Mouse (Mus musculus) MEL (cell line): ENCODE results near the gene Cbl. TPM values are rescaled to one million over a fixed set of nuclear protein-coding genes. Genes with fewer than 3 reads are reported as not detected.

Source experiments
- DNase-seq: peaks from one replicate; pipeline ENCODE4 v3.0.0; 2011; ENCODE audit warnings: low read depth, low spot score
- H3K27ac ChIP-seq: 2 replicates; pipeline ENCODE4 v1.5.1; 2012; ENCODE audit warnings: low read depth, mild to moderate bottlenecking, control low read depth, low read length, moderate library complexity; ENCODE audit not compliant: control insufficient read depth
- H3K27me3 ChIP-seq, 2 experiments: fragments of 150-350 bp in 1 of 2; sonication (generic) in 1 of 2; 2 replicates each; pipeline ENCODE4 v1.6.1; 2012; ENCODE audit warnings: low read length in 2 of 2, mild to moderate bottlenecking in 2 of 2, improper control_type of control experiment in 1 of 2, moderate library complexity in 1 of 2; ENCODE audit not compliant: insufficient read depth in 2 of 2, control insufficient read depth in 1 of 2
- H3K36me3 ChIP-seq, 2 experiments: 2 replicates each; pipeline ENCODE4 v1.6.1; 2012 to 2014; ENCODE audit warnings: low read length in 2 of 2, improper control_type of control experiment in 1 of 2, inconsistent platforms in 1 of 2, mild to moderate bottlenecking in 1 of 2; ENCODE audit not compliant: insufficient read depth in 2 of 2, control insufficient read depth in 1 of 2
- H3K4me1 ChIP-seq, 2 experiments: fragments of 150-350 bp in 1 of 2; sonication (generic) in 1 of 2; 2 replicates each; pipeline ENCODE4 v1.6.1; 2012; ENCODE audit warnings: low read length in 2 of 2, improper control_type of control experiment in 1 of 2, mild to moderate bottlenecking in 1 of 2; ENCODE audit not compliant: insufficient read depth in 2 of 2, control insufficient read depth in 1 of 2
- H3K4me3 ChIP-seq, 2 experiments: fragments of 150-350 bp in 1 of 2; sonication (generic) in 1 of 2; 2 replicates each; pipeline ENCODE4 v1.5.1; 2012; ENCODE audit warnings: low read depth in 2 of 2, low read length in 2 of 2, mild to moderate bottlenecking in 2 of 2, moderate library complexity in 2 of 2, control low read depth in 1 of 2, improper control_type of control experiment in 1 of 2; ENCODE audit not compliant: control insufficient read depth in 1 of 2, insufficient read depth in 1 of 2
- H3K79me2 ChIP-seq: 2 replicates; pipeline ENCODE4 v1.6.1; 2012; ENCODE audit warnings: mild to moderate bottlenecking, low read length, moderate library complexity; ENCODE audit not compliant: control insufficient read depth, poor library complexity, insufficient read depth
- H3K9ac ChIP-seq: 2 replicates; pipeline ENCODE4 v1.6.1; 2012; ENCODE audit warnings: low read depth, mild to moderate bottlenecking, control low read depth, low read length, moderate library complexity; ENCODE audit not compliant: control insufficient read depth, poor library complexity, severe bottlenecking
- H3K9me3 ChIP-seq: fragments of 150-350 bp; sonication (generic); replicated peaks from 2 replicates; pipeline ENCODE4 v1.6.1; 2012; ENCODE audit warnings: mild to moderate bottlenecking, low read length, improper control_type of control experiment, moderate library complexity; ENCODE audit not compliant: insufficient read depth
- CHD1 ChIP-seq: IDR thresholded peaks from 2 replicates; pipeline ENCODE4 v1.6.1; 2012; ENCODE audit warnings: low read depth, mild to moderate bottlenecking, inconsistent platforms, low read length, improper control_type of control experiment
- CHD2 ChIP-seq: IDR thresholded peaks from 2 replicates; pipeline ENCODE4 v1.6.1; 2011; ENCODE audit warnings: low read length, improper control_type of control experiment
- E2F4 ChIP-seq: IDR thresholded peaks from 2 replicates; pipeline ENCODE4 v1.6.1; 2011; ENCODE audit warnings: low read depth, low read length, improper control_type of control experiment, borderline replicate concordance
- EP300 ChIP-seq, 2 experiments: IDR thresholded peaks; 2 replicates each; pipeline ENCODE4 v1.6.1; 2011; ENCODE audit warnings: improper control_type of control experiment in 2 of 2, low read length in 2 of 2, low read depth in 1 of 2, mild to moderate bottlenecking in 1 of 2
- ETS1 ChIP-seq: IDR thresholded peaks from 2 replicates; pipeline ENCODE4 v1.6.1; 2012; ENCODE audit warnings: low read depth, mild to moderate bottlenecking, inconsistent platforms, low read length, improper control_type of control experiment, moderate library complexity
- GABPA ChIP-seq: IDR thresholded peaks from 2 replicates; pipeline ENCODE4 v1.6.1; 2012; ENCODE audit warnings: low read depth, mild to moderate bottlenecking, inconsistent platforms, low read length, improper control_type of control experiment, moderate library complexity
- GATA1 ChIP-seq: IDR thresholded peaks from 2 replicates; pipeline ENCODE4 v1.6.1; 2011; ENCODE audit warnings: low read depth, low read length, improper control_type of control experiment
- HCFC1 ChIP-seq: IDR thresholded peaks from 2 replicates; pipeline ENCODE4 v1.6.1; 2012; ENCODE audit warnings: low read depth, mild to moderate bottlenecking, inconsistent platforms, low read length, improper control_type of control experiment, moderate library complexity
- JUND ChIP-seq: IDR thresholded peaks from 2 replicates; pipeline ENCODE4 v1.6.1; 2011; ENCODE audit warnings: low read depth, mild to moderate bottlenecking, improper control_type of control experiment, low read length
- MYB ChIP-seq: IDR thresholded peaks from 2 replicates; pipeline ENCODE4 v1.6.1; 2011; ENCODE audit warnings: mild to moderate bottlenecking, low read depth, low read length, improper control_type of control experiment
- MYC ChIP-seq: IDR thresholded peaks from 2 replicates; pipeline ENCODE4 v1.6.1; 2011; ENCODE audit warnings: low read depth, mild to moderate bottlenecking, low read length, improper control_type of control experiment, moderate library complexity
- NELFE ChIP-seq: IDR thresholded peaks from 2 replicates; pipeline ENCODE4 v1.6.1; 2011; ENCODE audit warnings: low read depth, low read length, improper control_type of control experiment
- POLR2AphosphoS2 ChIP-seq: IDR thresholded peaks from 2 replicates; pipeline ENCODE4 v1.6.1; 2011; ENCODE audit warnings: low read length, improper control_type of control experiment
- POLR2AphosphoS5 ChIP-seq: IDR thresholded peaks from 2 replicates; pipeline ENCODE4 v1.6.1; 2012; ENCODE audit warnings: low read depth, borderline replicate concordance, mild to moderate bottlenecking, inconsistent platforms, low read length, moderate library complexity, mixed read lengths
- RCOR1 ChIP-seq: IDR thresholded peaks from 2 replicates; pipeline ENCODE4 v1.6.1; 2012; ENCODE audit warnings: low read depth, mild to moderate bottlenecking, inconsistent platforms, low read length, improper control_type of control experiment
- SIN3A ChIP-seq: IDR thresholded peaks from 2 replicates; pipeline ENCODE4 v1.6.1; 2012; ENCODE audit warnings: low read length, improper control_type of control experiment, inconsistent platforms
- TAL1 ChIP-seq: IDR thresholded peaks from 2 replicates; pipeline ENCODE4 v1.6.1; 2012; ENCODE audit warnings: mild to moderate bottlenecking, inconsistent platforms, low read length, moderate library complexity, mixed read lengths
- TBP ChIP-seq: IDR thresholded peaks from 2 replicates; pipeline ENCODE4 v1.8.0; 2011; ENCODE audit warnings: low read depth, low read length, improper control_type of control experiment
- TCF12 ChIP-seq: IDR thresholded peaks from 2 replicates; pipeline ENCODE4 v1.6.1; 2014; ENCODE audit warnings: low read depth, mild to moderate bottlenecking, inconsistent platforms, low read length, improper control_type of control experiment, moderate library complexity
- UBTF ChIP-seq: IDR thresholded peaks from 2 replicates; pipeline ENCODE4 v1.6.1; 2012; ENCODE audit warnings: low read depth, mild to moderate bottlenecking, inconsistent platforms, low read length, improper control_type of control experiment, moderate library complexity, borderline replicate concordance; ENCODE audit not compliant: insufficient read depth
- USF1 ChIP-seq: IDR thresholded peaks from 2 replicates; pipeline ENCODE4 v1.6.1; 2014; ENCODE audit warnings: low read depth, mild to moderate bottlenecking, inconsistent platforms, low read length, improper control_type of control experiment, moderate library complexity
- USF2 ChIP-seq, 2 experiments: IDR thresholded peaks; 2 replicates each; pipeline ENCODE4 v1.6.1; 2011 to 2012; ENCODE audit warnings: improper control_type of control experiment in 2 of 2, low read length in 2 of 2, borderline replicate concordance in 1 of 2, inconsistent platforms in 1 of 2, low read depth in 1 of 2, mild to moderate bottlenecking in 1 of 2; ENCODE audit not compliant: insufficient read depth in 1 of 2
- ZC3H11A ChIP-seq: IDR thresholded peaks from 2 replicates; pipeline ENCODE4 v1.6.1; 2012; ENCODE audit warnings: low read depth, mild to moderate bottlenecking, inconsistent platforms, low read length, improper control_type of control experiment
- ZKSCAN1 ChIP-seq: IDR thresholded peaks from 2 replicates; pipeline ENCODE4 v1.6.1; 2012; ENCODE audit warnings: low read depth, mild to moderate bottlenecking, inconsistent platforms, low read length, improper control_type of control experiment, moderate library complexity
- ZMIZ1 ChIP-seq: IDR thresholded peaks from 2 replicates; pipeline ENCODE4 v1.6.1; 2012; ENCODE audit warnings: low read depth, mild to moderate bottlenecking, inconsistent platforms, low read length, improper control_type of control experiment, moderate library complexity
- polyA plus RNA-seq, 2 experiments: library from polyadenylated mRNA; stranded (reverse) in 1 of 2; unstranded in 1 of 2; fragments of >175 nt in 1 of 2; fragments of >200 nt in 1 of 2; gene quantifications; 2 replicates each; pipeline versions ENCODE4 v1.2.1 to v1.2.4; 2012; ENCODE audit warnings: low replicate concordance in 2 of 2, low read depth in 1 of 2; ENCODE audit not compliant: insufficient read length in 2 of 2, insufficient read depth in 1 of 2, missing spikeins in 1 of 2
- total RNA-seq: library from RNA; depleted of rRNA; stranded (reverse); fragments of 300-350 nt; gene quantifications from 2 replicates; pipeline ENCODE4 v1.2.3, GENCODE M21; 2012

The Cbl gene
- total and polyA plus RNA-seq, 3 experiments: 9.1 to 41.1 (median 36.8) TPM

- no peak for TF ChIP-seq SIN3A
- TF ChIP-seq USF1: no peak
- TF ChIP-seq RCOR1: no peak
- TF ChIP-seq GABPA: no peak
- no peak for TF ChIP-seq TAL1
- no peak for TF ChIP-seq ETS1
- no peak for TF ChIP-seq EP300 (IDR thresholded peaks at IDR 0.05; ENCODE audit: low read depth in 1 of 2, low read length in 2 of 2)
- TF ChIP-seq POLR2AphosphoS5: no peak
- TF ChIP-seq NELFE: no peak
- TF ChIP-seq USF2 (IDR thresholded peaks at IDR 0.05; ENCODE audit: borderline replicate concordance in 1 of 2, insufficient read depth in 1 of 2, low read depth in 1 of 2, low read length in 2 of 2): no peak
- TF ChIP-seq TBP: no peak
- no peak for TF ChIP-seq ZKSCAN1
- no peak for TF ChIP-seq CHD1
- TF ChIP-seq POLR2AphosphoS2: no peak
- TF ChIP-seq ZC3H11A: no peak
- TF ChIP-seq E2F4: no peak
- TF ChIP-seq ZMIZ1: no peak
- TF ChIP-seq CHD2: no peak
- H3K9me3 ChIP-seq: no peaks in the 10 kb centered on the region
- H3K4me1 ChIP-seq: peaks cover 0 to 11% of the 10 kb centered on the region in 2 experiments; a peak in 2 of 4 replicates
- H3K9ac ChIP-seq: no peak overlapping the region
- no peaks in the 10 kb centered on the region for H3K79me2 ChIP-seq
- peaks cover 0 to 7% of the 10 kb centered on the region in 2 experiments; a peak in 2 of 4 replicates for H3K36me3 ChIP-seq
- DNase-seq: no peak
- H3K27me3 ChIP-seq: no peaks in the 10 kb centered on the region
- H3K27ac ChIP-seq: no peak overlapping the region
- H3K4me3 ChIP-seq: no peak overlapping the region
Measured at GRCm38 (mm10) chr9:44253441-44253840, 19.6 kb upstream of the Cbl start.

DNA sequence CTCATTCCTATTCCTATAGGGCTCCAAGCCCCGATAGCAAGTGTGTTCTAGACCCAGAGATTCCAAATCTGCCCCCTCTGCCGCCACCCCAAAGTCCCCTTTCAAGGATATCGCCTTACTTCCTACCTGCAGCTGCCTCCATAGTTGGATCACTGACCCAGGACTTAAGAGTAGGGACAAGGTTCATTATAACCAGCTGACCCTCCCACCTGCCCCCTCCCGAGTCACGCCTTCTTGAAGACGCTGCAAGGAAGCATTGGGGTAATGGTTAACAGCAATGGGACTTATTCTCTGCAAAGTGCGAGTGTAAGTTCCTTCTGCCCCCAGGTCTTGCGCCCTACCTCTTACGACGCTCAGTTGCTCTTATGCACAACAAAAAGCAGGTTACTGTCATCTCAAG, 17.5 kb upstream of the Cbl start, which contains the start of gene Pdzd3:
Gene Pdzd3, minus strand, starts transcription at position 158 of the 400 bp plus-strand sequence.
- peaks cover 0 to 11% of the 10 kb centered on the region in 2 experiments; a peak in 2 of 4 replicates for H3K4me1 ChIP-seq

More for the DNA sequence above, 17.5 kb upstream of the Cbl start, which contains the start of gene Pdzd3:
- no peaks in the 10 kb centered on the region for H3K27me3 ChIP-seq
- H3K79me2 ChIP-seq: no peaks in the 10 kb centered on the region
- no peak within 1 kb of the TSS for H3K4me3 ChIP-seq
- DNase-seq: no peak
- no peak within 1 kb of the TSS for H3K27ac ChIP-seq
- H3K9me3 ChIP-seq: no peaks in the 10 kb centered on the region
- TF ChIP-seq ETS1: no peak
- no peak for TF ChIP-seq TCF12
- no peak for TF ChIP-seq MYC
- no peak for TF ChIP-seq TAL1
- TF ChIP-seq HCFC1: no peak
- TF ChIP-seq JUND: no peak
- TF ChIP-seq MYB: no peak
- TF ChIP-seq POLR2AphosphoS5: no peak
- TF ChIP-seq GATA1: no peak
- no peak for TF ChIP-seq NELFE
- TF ChIP-seq UBTF: no peak
- TF ChIP-seq TBP: no peak
- TF ChIP-seq USF2 (IDR thresholded peaks at IDR 0.05; ENCODE audit: borderline replicate concordance in 1 of 2, insufficient read depth in 1 of 2, low read depth in 1 of 2, low read length in 2 of 2): no peak
- H3K36me3 ChIP-seq: peaks cover 0 to 7% of the 10 kb centered on the region in 2 experiments; a peak in 2 of 4 replicates
- H3K9ac ChIP-seq: no peak within 1 kb of the TSS
